Mouse (Mus musculus) heart, postnatal 0 days (tissue): ENCODE measurements around the gene Gm49337. TPM values are rescaled to one million over a fixed set of nuclear protein-coding genes. Genes with fewer than 3 reads are reported as not detected.

Source experiments
- ATAC-seq: fragments of 200-750 bp; cut with Nextera tagmentation; 2 replicates; pipeline ENCODE4 v1.8.0; 2017; ENCODE audit warnings: low read depth, moderate number of reproducible peaks, moderate library complexity; ENCODE audit not compliant: insufficient read depth
- DNase-seq: peaks from one replicate; pipeline ENCODE4 v3.0.0-alpha.2; 2016; ENCODE audit warnings: low spot score
- H3K27ac ChIP-seq: fragments of 300-500 bp; sonication (generic); 2 replicates; pipeline ENCODE4 v1.5.1; 2014; ENCODE audit warnings: low read depth, mild to moderate bottlenecking
- H3K27me3 ChIP-seq: fragments of 300-500 bp; sonication (generic); 2 replicates; pipeline ENCODE4 v1.6.1; 2014; ENCODE audit warnings: low read length, mixed read lengths; ENCODE audit not compliant: control insufficient read depth, insufficient read depth
- H3K36me3 ChIP-seq: fragments of 300-500 bp; sonication (generic); replicated peaks from 2 replicates; pipeline ENCODE4 v1.6.1; 2014; ENCODE audit warnings: low read length, mixed read lengths; ENCODE audit not compliant: control insufficient read depth, insufficient read depth
- H3K4me1 ChIP-seq: fragments of 300-500 bp; sonication (generic); 2 replicates; pipeline ENCODE4 v1.6.1; 2014; ENCODE audit warnings: antibody characterized with exemption; ENCODE audit not compliant: control insufficient read depth, insufficient read depth
- H3K4me2 ChIP-seq: fragments of 300-500 bp; sonication (generic); 2 replicates; pipeline ENCODE4 v1.6.1; 2014; ENCODE audit warnings: low read depth, mild to moderate bottlenecking, low read length, moderate library complexity
- H3K4me3 ChIP-seq: fragments of 300-500 bp; sonication (generic); 2 replicates; pipeline ENCODE4 v1.5.1; 2014; ENCODE audit warnings: low read depth, low read length
- H3K9ac ChIP-seq: fragments of 300-500 bp; sonication (generic); replicated peaks from 2 replicates; pipeline ENCODE4 v1.6.1; 2014; ENCODE audit warnings: low read depth, low read length, mixed read lengths
- H3K9me3 ChIP-seq: fragments of 300-500 bp; sonication (generic); replicated peaks from 2 replicates; pipeline ENCODE4 v1.6.1; 2016; ENCODE audit warnings: low read length; ENCODE audit not compliant: control insufficient read depth
- CTCF ChIP-seq: IDR thresholded peaks from 2 replicates; pipeline ENCODE4 v1.5.1; 2016; ENCODE audit warnings: antibody characterized with exemption, control low read depth, low read depth
- EP300 ChIP-seq: IDR thresholded peaks from 2 replicates; pipeline ENCODE4 v1.6.1; 2016; ENCODE audit warnings: antibody characterized with exemption, low read depth
- WGBS: fragments of 180-500 bp; shearing (Covaris S2); extraction: QIAGEN DNeasy Blood & Tissue Kit; methylation state at CpG from one replicate; pipeline ENCODE4 v1.1.7; 2014; 5-methylcytosine and 5-hydroxymethylcytosine counted together
- polyA plus RNA-seq: library from polyadenylated mRNA; unstranded; fragments of >200 nt; fragmentation: Nextera tagmentation; extraction: Ambion mirVana; gene quantifications from 2 replicates; pipeline ENCODE4 v1.2.1, GENCODE M21; 2015
- total RNA-seq: library from RNA; depleted of rRNA; stranded (reverse); fragments of >200 nt; gene quantifications from 2 replicates; pipeline ENCODE4 v1.2.3, GENCODE M21; 2014; ENCODE audit warnings: low replicate concordance; rRNA removed

Gene Gm49337
- not detected in 2 replicates for total RNA-seq
- not detected in 2 replicates for polyA plus RNA-seq

- Histone ChIP-seq H3K9ac (no peak within 1 kb of the TSS), H3K4me2 (no peak within 1 kb of the TSS)
- no peak for ATAC-seq
Measured at GRCm38 (mm10) chr4:116173072-116173471, at the start of gene Gm49337, which contains the start of gene 1700042G07Rik. TSS of gene Gm49337 (plus strand) at chr4:116173384. TSS of gene 1700042G07Rik (plus strand) at chr4:116173372.

GRCm38 (mm10) chr4:116123602-116124519 lies 49.3 kb upstream of the Gm49337 start, which contains the start of the genes Rad54l and Pomgnt1:
TSS of gene Rad54l (minus strand) at chr4:116123690.
TSS of gene Pomgnt1 (plus strand) at chr4:116123840.
- ATAC-seq, result peak; percentile 100
- no peak for TF ChIP-seq EP300
- peak; percentile 46 for TF ChIP-seq CTCF
- 5% methylated on average over 24 of the region's 24 CpGs for WGBS

More at GRCm38 (mm10) chr4:116173072-116173471, at the start of gene Gm49337, which contains the start of gene 1700042G07Rik:
- no peaks in the 10 kb centered on the region for H3K27me3 ChIP-seq
- H3K4me1 ChIP-seq, result peaks cover 32% of the 10 kb centered on the region
- no peaks in the 10 kb centered on the region for H3K36me3 ChIP-seq
- no peak within 1 kb of the TSS for H3K4me3 ChIP-seq
- no peaks in the 10 kb centered on the region for H3K9me3 ChIP-seq
- TF ChIP-seq CTCF, result no peak
- no peak for TF ChIP-seq EP300
- 88% methylated on average over 6 of the region's 6 CpGs for WGBS
- no peak for DNase-seq
- peak within 1 kb of the TSS; percentile 88 for H3K27ac ChIP-seq

GRCm38 (mm10) chr4:116125803-116126386 lies 47.3 kb upstream of the Gm49337 start:
- DNase-seq (no peak), ATAC-seq (no peak)
- H3K27ac ChIP-seq, result no peak overlapping the region
- no peak overlapping the region for H3K9ac ChIP-seq
- H3K4me1 ChIP-seq, result peaks cover 14% of the 10 kb centered on the region; the same call in 1 of the 2 replicates
- H3K4me3 ChIP-seq, result no peak overlapping the region
- no peaks in the 10 kb centered on the region for H3K27me3 ChIP-seq
- TF ChIP-seq CTCF, result no peak
- TF ChIP-seq EP300, result no peak
- H3K36me3 ChIP-seq, result no peaks in the 10 kb centered on the region
- H3K4me2 ChIP-seq, result no peak overlapping the region
- WGBS, result 80% methylated on average over 4 of the region's 4 CpGs
- no peaks in the 10 kb centered on the region for H3K9me3 ChIP-seq

More at GRCm38 (mm10) chr4:116123602-116124519, 49.3 kb upstream of the Gm49337 start, which contains the start of the genes Rad54l and Pomgnt1:
- Histone ChIP-seq H3K9me3 (no peaks in the 10 kb centered on the region), H3K9ac (peak within 1 kb of the TSS; percentile 59; the same call in 1 of the 2 replicates), H3K27ac (peak within 1 kb of the TSS; percentile 51), H3K27me3 (no peaks in the 10 kb centered on the region), H3K4me2 (peak within 1 kb of the TSS; percentile 68), H3K36me3 (no peaks in the 10 kb centered on the region), H3K4me3 (peak within 1 kb of the TSS; percentile 52), H3K4me1 (peaks cover 14% of the 10 kb centered on the region; the same call in 1 of the 2 replicates)
- DNase-seq, result peak; percentile 98

- Histone ChIP-seq H3K27me3 (no peaks in the 10 kb centered on the region), H3K4me2 (no peak overlapping the region), H3K27ac (no peak overlapping the region), H3K4me3 (no peak overlapping the region), H3K9ac (no peak overlapping the region), H3K36me3 (no peaks in the 10 kb centered on the region), H3K4me1 (peaks cover 11% of the 10 kb centered on the region; the same call in 1 of the 2 replicates), H3K9me3 (no peaks in the 10 kb centered on the region)
- ATAC-seq, result no peak
- no peak for DNase-seq
- TF ChIP-seq EP300 (no peak), CTCF (no peak)
- 77% methylated on average over 6 of the region's 6 CpGs for WGBS
Measured at GRCm38 (mm10) chr4:116127956-116128355, 45.2 kb upstream of the Gm49337 start.

GRCm38 (mm10) chr4:116133126-116133525 lies 40.1 kb upstream of the Gm49337 start:
- ATAC-seq, result no peak
- Histone ChIP-seq H3K4me1 (no peaks in the 10 kb centered on the region), H3K36me3 (no peaks in the 10 kb centered on the region), H3K27me3 (no peaks in the 10 kb centered on the region), H3K4me3 (no peak overlapping the region), H3K9me3 (no peaks in the 10 kb centered on the region), H3K27ac (no peak overlapping the region), H3K9ac (no peak overlapping the region), H3K4me2 (no peak overlapping the region)
- TF ChIP-seq CTCF, result no peak
- no peak for TF ChIP-seq EP300
- no peak for DNase-seq
- 75% methylated on average over 4 of the region's 4 CpGs for WGBS
